Mouse (Mus musculus) heart, postnatal 0 days (tissue): Measurements from ENCODE around the gene Pglyrp2.

ENCODE experiments used
- CTCF ChIP-seq: IDR thresholded peaks from 2 replicates; pipeline ENCODE4 v1.5.1; 2016; ENCODE audit warnings: antibody characterized with exemption, control low read depth, low read depth
- EP300 ChIP-seq: IDR thresholded peaks from 2 replicates; pipeline ENCODE4 v1.6.1; 2016; ENCODE audit warnings: antibody characterized with exemption, low read depth

GRCm38 (mm10) chr17:32393944-32394343 is 30.0 kb downstream of the Pglyrp2 start:
- TF ChIP-seq CTCF (no peak), EP300 (no peak)
